Mouse (Mus musculus) lung, postnatal 0 days (tissue): ENCODE data around the gene Gm9008. TPM values are rescaled to one million over a fixed set of nuclear protein-coding genes. Genes with fewer than 3 reads are reported as not detected.
"Not testable (repeated sequence)": the region's sequence is repeated elsewhere in the genome, so short reads cannot be mapped to it uniquely, and the experiment has no call there.

Experiments
- ATAC-seq: fragments of 200-750 bp; cut with Nextera tagmentation; 2 replicates; pipeline ENCODE4 v1.8.0; 2017; ENCODE audit warnings: moderate library complexity
- DNase-seq: peaks from one replicate; pipeline ENCODE4 v3.0.0-alpha.2; 2016; ENCODE audit warnings: low spot score
- H3K27ac ChIP-seq: fragments of 300-500 bp; sonication (generic); 2 replicates; pipeline ENCODE4 v1.5.1; 2014; ENCODE audit warnings: antibody characterized with exemption, mild to moderate bottlenecking, low read length, mixed read lengths
- H3K27me3 ChIP-seq: fragments of 300-500 bp; sonication (generic); replicated peaks from 2 replicates; pipeline ENCODE4 v1.6.1; 2014; ENCODE audit warnings: low read length, mixed read lengths; ENCODE audit not compliant: insufficient read depth
- H3K36me3 ChIP-seq: fragments of 300-500 bp; sonication (generic); 2 replicates; pipeline ENCODE4 v1.6.1; 2014; ENCODE audit warnings: low read length, mixed read lengths; ENCODE audit not compliant: insufficient read depth
- H3K4me1 ChIP-seq: fragments of 300-500 bp; sonication (generic); 2 replicates; pipeline ENCODE4 v1.6.1; 2014; ENCODE audit warnings: antibody characterized with exemption, low read depth, low read length, mixed read lengths; ENCODE audit not compliant: insufficient read depth
- H3K4me2 ChIP-seq: fragments of 300-500 bp; sonication (generic); replicated peaks from 2 replicates; pipeline ENCODE4 v1.6.1; 2014; ENCODE audit warnings: low read depth, mild to moderate bottlenecking, low read length, moderate library complexity, mixed read lengths
- H3K4me3 ChIP-seq: fragments of 300-500 bp; sonication (generic); 2 replicates; pipeline ENCODE4 v1.5.1; 2014; ENCODE audit warnings: low read depth, low read length
- H3K9ac ChIP-seq: fragments of 300-500 bp; sonication (generic); replicated peaks from 2 replicates; pipeline ENCODE4 v1.6.1; 2014; ENCODE audit warnings: low read depth, mild to moderate bottlenecking
- H3K9me3 ChIP-seq: fragments of 300-500 bp; sonication (generic); 2 replicates; pipeline ENCODE4 v1.6.1; 2016; ENCODE audit warnings: low read length, mixed read lengths
- CTCF ChIP-seq: IDR thresholded peaks from 2 replicates; pipeline ENCODE4 v1.5.1; 2016; ENCODE audit warnings: antibody characterized with exemption, mild to moderate bottlenecking
- EP300 ChIP-seq: IDR thresholded peaks from 2 replicates; pipeline ENCODE4 v1.6.1; 2016; ENCODE audit warnings: antibody characterized with exemption, mild to moderate bottlenecking, control low read depth
- WGBS: fragments of 180-500 bp; shearing (Covaris S2); extraction: QIAGEN DNeasy Blood & Tissue Kit; methylation state at CpG from one replicate; pipeline ENCODE4 v1.1.7; 2014; 5-methylcytosine and 5-hydroxymethylcytosine counted together
- polyA plus RNA-seq: library from polyadenylated mRNA; unstranded; fragments of >200 nt; fragmentation: Nextera tagmentation; extraction: Ambion mirVana; gene quantifications from 2 replicates; pipeline ENCODE4 v1.2.1, GENCODE M21; 2015

Gene Gm9008
- 0.08 and 0.13 TPM in 2 replicates for polyA plus RNA-seq

- H3K36me3 ChIP-seq, H3K9me3 ChIP-seq, ATAC-seq, H3K4me1 ChIP-seq, DNase-seq, H3K27ac ChIP-seq, H3K27me3 ChIP-seq, H3K4me2 ChIP-seq, H3K4me3 ChIP-seq, H3K9ac ChIP-seq: not testable (repeated sequence)
- WGBS, result 94% methylated on average over 17 of the region's 22 CpGs
Measured at GRCm38 (mm10) chr6:76497054-76497835, at the start of gene Gm9008. Gm9008 (minus strand) TSS chr6:76497784.

- Histone ChIP-seq H3K9ac (no peak overlapping the region), H3K27ac (no peak overlapping the region), H3K4me2 (no peak overlapping the region), H3K27me3 (no peaks in the 10 kb centered on the region), H3K9me3 (no peaks in the 10 kb centered on the region), H3K4me1 (no peaks in the 10 kb centered on the region), H3K36me3 (no peaks in the 10 kb centered on the region), H3K4me3 (no peak overlapping the region)
- TF ChIP-seq CTCF (no peak), EP300 (no peak)
- no peak for DNase-seq
- 81% methylated on average over 4 of the region's 4 CpGs for WGBS
- ATAC-seq, result no peak
Measured at GRCm38 (mm10) chr6:76521975-76522641, 24.5 kb upstream of the Gm9008 start.

- ATAC-seq (no peak), DNase-seq (no peak)
- H3K36me3 ChIP-seq, result no peaks in the 10 kb centered on the region
- no peaks in the 10 kb centered on the region for H3K4me1 ChIP-seq
- H3K9me3 ChIP-seq, result no peaks in the 10 kb centered on the region
- H3K27ac ChIP-seq, result no peak overlapping the region
- no peak overlapping the region for H3K4me3 ChIP-seq
- no peak overlapping the region for H3K9ac ChIP-seq
- H3K27me3 ChIP-seq, result no peaks in the 10 kb centered on the region
- no peak overlapping the region for H3K4me2 ChIP-seq
- TF ChIP-seq EP300 (no peak), CTCF (no peak)
Measured at GRCm38 (mm10) chr6:76510200-76510599, 12.6 kb upstream of the Gm9008 start.

- DNase-seq, H3K9ac ChIP-seq, H3K4me2 ChIP-seq, H3K4me1 ChIP-seq, H3K27me3 ChIP-seq, H3K27ac ChIP-seq, H3K9me3 ChIP-seq, ATAC-seq, H3K36me3 ChIP-seq, H3K4me3 ChIP-seq: not testable (repeated sequence)
- WGBS, result 52% methylated on average over 2 of the region's 12 CpGs
Measured at GRCm38 (mm10) chr6:76496335-76496734, 1.2 kb downstream of the Gm9008 start.

GRCm38 (mm10) chr6:76468194-76468593, 29.4 kb downstream of the Gm9008 start:
- DNase-seq, result no peak
- H3K27me3 ChIP-seq, result no peaks in the 10 kb centered on the region
- no peak overlapping the region for H3K27ac ChIP-seq
- no peaks in the 10 kb centered on the region for H3K36me3 ChIP-seq
- H3K4me2 ChIP-seq, result no peak overlapping the region
- no peaks in the 10 kb centered on the region for H3K4me1 ChIP-seq
- no peaks in the 10 kb centered on the region for H3K9me3 ChIP-seq
- H3K4me3 ChIP-seq, result no peak overlapping the region
- 42% methylated on average over 2 of the region's 2 CpGs for WGBS
- TF ChIP-seq EP300 (no peak), CTCF (no peak)
- no peak for ATAC-seq
- no peak overlapping the region for H3K9ac ChIP-seq
